Mouse (Mus musculus): ENCODE data around the gene Sorbs1. TPM values are rescaled to one million over a fixed set of nuclear protein-coding genes. Genes with fewer than 3 reads are reported as not detected.

Gene Sorbs1
- polyA plus RNA-seq, 1 experiment from 2014 or later, result 84.6 TPM

GRCm38 (mm10) chr19:40434042-40434869 lies 79.3 kb downstream of the Sorbs1 start:
- Histone ChIP-seq H3K36me3 (ENCODE audit: control insufficient read depth, insufficient read depth, low read length) (no peaks in the 10 kb centered on the region), H3K9me3 (replicated peaks; ENCODE audit: control insufficient read depth, low read length, poor library complexity, severe bottlenecking) (no peaks in the 10 kb centered on the region; the same call in 1 of the 2 replicates), H3K4me3 (ENCODE audit: low read depth, low read length) (no peak overlapping the region), H3K4me1 (ENCODE audit: control insufficient read depth, insufficient read depth, low read length) (peaks cover 22% of the 10 kb centered on the region), H3K27me3 (ENCODE audit: control insufficient read depth, insufficient read depth, low read depth, low read length) (no peaks in the 10 kb centered on the region), H3K4me2 (ENCODE audit: low read length) (no peak overlapping the region), H3K9ac (ENCODE audit: low read depth, low read length) (no peak overlapping the region), H3K27ac (ENCODE audit: low read length) (peak overlapping the region; percentile 77)
- peak; percentile 89 for ATAC-seq
- 25% methylated on average over 10 of the region's 10 CpGs for WGBS

- no peak for ATAC-seq
These were observed 80.2 kb downstream of the Sorbs1 start for GRCm38 (mm10) chr19:40433316-40433912.

GRCm38 (mm10) chr19:40431969-40432368 lies 81.6 kb downstream of the Sorbs1 start:
- H3K9me3 ChIP-seq (replicated peaks; ENCODE audit: control insufficient read depth, low read length, poor library complexity, severe bottlenecking), result no peaks in the 10 kb centered on the region; the same call in 1 of the 2 replicates
- no peak overlapping the region for H3K27ac ChIP-seq (ENCODE audit: low read length)
- WGBS, result 86% methylated on average over 4 of the region's 4 CpGs
- H3K4me3 ChIP-seq (ENCODE audit: low read depth, low read length), result no peak overlapping the region
- peaks cover 12% of the 10 kb centered on the region for H3K4me1 ChIP-seq (ENCODE audit: control insufficient read depth, insufficient read depth, low read length)
- no peak for ATAC-seq
- H3K27me3 ChIP-seq (ENCODE audit: control insufficient read depth, insufficient read depth, low read depth, low read length), result no peaks in the 10 kb centered on the region
- H3K36me3 ChIP-seq (ENCODE audit: control insufficient read depth, insufficient read depth, low read length), result no peaks in the 10 kb centered on the region
- no peak overlapping the region for H3K4me2 ChIP-seq (ENCODE audit: low read length)
- no peak overlapping the region for H3K9ac ChIP-seq (ENCODE audit: low read depth, low read length)

More at GRCm38 (mm10) chr19:40433316-40433912, 80.2 kb downstream of the Sorbs1 start:
- Histone ChIP-seq H3K9me3 (replicated peaks; ENCODE audit: control insufficient read depth, low read length, poor library complexity, severe bottlenecking) (no peaks in the 10 kb centered on the region; the same call in 1 of the 2 replicates), H3K4me3 (ENCODE audit: low read depth, low read length) (no peak overlapping the region), H3K9ac (ENCODE audit: low read depth, low read length) (no peak overlapping the region), H3K4me1 (ENCODE audit: control insufficient read depth, insufficient read depth, low read length) (peaks cover 22% of the 10 kb centered on the region), H3K27me3 (ENCODE audit: control insufficient read depth, insufficient read depth, low read depth, low read length) (no peaks in the 10 kb centered on the region), H3K4me2 (ENCODE audit: low read length) (no peak overlapping the region), H3K36me3 (ENCODE audit: control insufficient read depth, insufficient read depth, low read length) (no peaks in the 10 kb centered on the region), H3K27ac (ENCODE audit: low read length) (peak overlapping the region; percentile 40)
- 63% methylated on average over 8 of the region's 8 CpGs for WGBS

GRCm38 (mm10) chr19:40429572-40429971 lies 84.0 kb downstream of the Sorbs1 start:
- Histone ChIP-seq H3K27me3 (ENCODE audit: control insufficient read depth, insufficient read depth, low read depth, low read length) (no peaks in the 10 kb centered on the region), H3K27ac (ENCODE audit: low read length) (no peak overlapping the region), H3K4me1 (ENCODE audit: control insufficient read depth, insufficient read depth, low read length) (peaks cover 9% of the 10 kb centered on the region), H3K4me2 (ENCODE audit: low read length) (no peak overlapping the region), H3K9ac (ENCODE audit: low read depth, low read length) (no peak overlapping the region), H3K4me3 (ENCODE audit: low read depth, low read length) (no peak overlapping the region), H3K36me3 (ENCODE audit: control insufficient read depth, insufficient read depth, low read length) (no peaks in the 10 kb centered on the region), H3K9me3 (replicated peaks; ENCODE audit: control insufficient read depth, low read length, poor library complexity, severe bottlenecking) (no peaks in the 10 kb centered on the region)
- WGBS, result 84% methylated on average over 3 of the region's 3 CpGs
- ATAC-seq, result no peak

GRCm38 (mm10) chr19:40429169-40429568 lies 84.4 kb downstream of the Sorbs1 start:
- H3K4me1 ChIP-seq (ENCODE audit: control insufficient read depth, insufficient read depth, low read length), result peaks cover 6% of the 10 kb centered on the region
- no peaks in the 10 kb centered on the region for H3K27me3 ChIP-seq (ENCODE audit: control insufficient read depth, insufficient read depth, low read depth, low read length)
- no peak overlapping the region for H3K27ac ChIP-seq (ENCODE audit: low read length)
- H3K9me3 ChIP-seq (replicated peaks; ENCODE audit: control insufficient read depth, low read length, poor library complexity, severe bottlenecking), result no peaks in the 10 kb centered on the region
- 69% methylated on average over 3 of the region's 3 CpGs for WGBS
- no peak overlapping the region for H3K4me3 ChIP-seq (ENCODE audit: low read depth, low read length)
- no peak overlapping the region for H3K9ac ChIP-seq (ENCODE audit: low read depth, low read length)
- no peaks in the 10 kb centered on the region for H3K36me3 ChIP-seq (ENCODE audit: control insufficient read depth, insufficient read depth, low read length)
- no peak for ATAC-seq
- no peak overlapping the region for H3K4me2 ChIP-seq (ENCODE audit: low read length)

GRCm38 (mm10) chr19:40426103-40426960 lies 87.2 kb downstream of the Sorbs1 start:
- 80% methylated on average over 16 of the region's 16 CpGs for WGBS
- H3K9me3 ChIP-seq (replicated peaks; ENCODE audit: control insufficient read depth, low read length, poor library complexity, severe bottlenecking), result no peaks in the 10 kb centered on the region
- no peak overlapping the region for H3K4me2 ChIP-seq (ENCODE audit: low read length)
- ATAC-seq, result peak; percentile 70
- no peaks in the 10 kb centered on the region for H3K36me3 ChIP-seq (ENCODE audit: control insufficient read depth, insufficient read depth, low read length)
- H3K27ac ChIP-seq (ENCODE audit: low read length), result peak overlapping the region; percentile 52; the same call in 1 of the 2 replicates
- no peaks in the 10 kb centered on the region for H3K27me3 ChIP-seq (ENCODE audit: control insufficient read depth, insufficient read depth, low read depth, low read length)
- H3K4me1 ChIP-seq (ENCODE audit: control insufficient read depth, insufficient read depth, low read length), result no peaks in the 10 kb centered on the region
- no peak overlapping the region for H3K4me3 ChIP-seq (ENCODE audit: low read depth, low read length)
- H3K9ac ChIP-seq (ENCODE audit: low read depth, low read length), result no peak overlapping the region

GRCm38 (mm10) chr19:40425326-40425725 lies 88.3 kb downstream of the Sorbs1 start:
- Histone ChIP-seq H3K9me3 (replicated peaks; ENCODE audit: control insufficient read depth, low read length, poor library complexity, severe bottlenecking) (no peaks in the 10 kb centered on the region), H3K4me2 (ENCODE audit: low read length) (no peak overlapping the region), H3K4me3 (ENCODE audit: low read depth, low read length) (no peak overlapping the region), H3K36me3 (ENCODE audit: control insufficient read depth, insufficient read depth, low read length) (no peaks in the 10 kb centered on the region), H3K27me3 (ENCODE audit: control insufficient read depth, insufficient read depth, low read depth, low read length) (no peaks in the 10 kb centered on the region), H3K4me1 (ENCODE audit: control insufficient read depth, insufficient read depth, low read length) (peaks cover 6% of the 10 kb centered on the region; the same call in 1 of the 2 replicates), H3K9ac (ENCODE audit: low read depth, low read length) (no peak overlapping the region), H3K27ac (ENCODE audit: low read length) (peak overlapping the region; percentile 53; the same call in 1 of the 2 replicates)
- 61% methylated on average over 5 of the region's 5 CpGs for WGBS
- no peak for ATAC-seq

- ATAC-seq, result peak; percentile 76; the same call in 1 of the 2 replicates
- WGBS, result 34% methylated on average over 7 of the region's 7 CpGs
- H3K4me1 ChIP-seq (ENCODE audit: control insufficient read depth, insufficient read depth, low read length), result peaks cover 6% of the 10 kb centered on the region; the same call in 1 of the 2 replicates
- no peaks in the 10 kb centered on the region for H3K27me3 ChIP-seq (ENCODE audit: control insufficient read depth, insufficient read depth, low read depth, low read length)
- H3K27ac ChIP-seq (ENCODE audit: low read length), result peak overlapping the region; percentile 63
- H3K4me2 ChIP-seq (ENCODE audit: low read length), result no peak overlapping the region
- H3K9me3 ChIP-seq (replicated peaks; ENCODE audit: control insufficient read depth, low read length, poor library complexity, severe bottlenecking), result no peaks in the 10 kb centered on the region
- H3K9ac ChIP-seq (ENCODE audit: low read depth, low read length), result no peak overlapping the region
- no peak overlapping the region for H3K4me3 ChIP-seq (ENCODE audit: low read depth, low read length)
- no peaks in the 10 kb centered on the region for H3K36me3 ChIP-seq (ENCODE audit: control insufficient read depth, insufficient read depth, low read length)
These were observed 92.5 kb downstream of the Sorbs1 start for GRCm38 (mm10) chr19:40421037-40421436.

All from midbrain, embryonic 16.5 days (tissue).